Mouse (Mus musculus): ENCODE measurements around the gene Bahd1. TPM values are rescaled to one million over a fixed set of nuclear protein-coding genes. Genes with fewer than 3 reads are reported as not detected.

Bahd1 gene
- total and polyA plus RNA-seq, 3 experiments, result 14.1 to 37.8 (median 32.1) TPM

- peaks cover 0 to 20% of the 10 kb centered on the region in 2 experiments; a peak in 2 of 4 replicates for H3K4me1 ChIP-seq (ENCODE audit: control insufficient read depth in 1 of 2, insufficient read depth in 2 of 2)
- H3K27me3 ChIP-seq (replicated peaks), result peaks cover 2% of the 10 kb centered on the region
- in situ Hi-C loops (cut with MboI; ENCODE audit: low pct_ligation_motif_present, low pct_unique_long_range_greater_than_20kb, low sequenced_read_pairs), result no loop called here
- H3K27ac ChIP-seq (ENCODE audit: insufficient read depth, low read depth), result no peak overlapping the region
- peak overlapping the region; percentile 95 for H3K4me2 ChIP-seq (ENCODE audit: insufficient read depth, low read depth, poor library complexity, severe bottlenecking)
- H3K36me3 ChIP-seq (replicated peaks in 1 of 2; ENCODE audit: control insufficient read depth in 1 of 2, insufficient read depth in 1 of 2, low read length in 1 of 2), result peaks cover 0 to 21% of the 10 kb centered on the region in 2 experiments
- H3K9me3 ChIP-seq (replicated peaks; ENCODE audit: low read length), result no peaks in the 10 kb centered on the region
- peak overlapping the region; percentile 80 for H3K9ac ChIP-seq (ENCODE audit: insufficient read depth, low read depth)
- no peak for TF ChIP-seq MXI1 (IDR thresholded peaks at IDR 0.05; ENCODE audit: low read depth, low read length)
- no peak for TF ChIP-seq USF1 (IDR thresholded peaks at IDR 0.05; ENCODE audit: low read depth, low read length)
- TF ChIP-seq CHD2 (IDR thresholded peaks at IDR 0.05; ENCODE audit: low read length), result no peak
- TF ChIP-seq NELFE (IDR thresholded peaks at IDR 0.05; ENCODE audit: low read depth, low read length), result no peak
- TF ChIP-seq JUN (IDR thresholded peaks at IDR 0.05; ENCODE audit: insufficient read depth, low read depth, low read length), result no peak
- DNase-seq (ENCODE audit: extremely low read depth), result no peak
- dilution Hi-C loops (cut with MboI; ENCODE audit: extremely low pct_ligation_motif_present, extremely low pct_unique_long_range_greater_than_20kb, low sequenced_read_pairs), result no loop called here
- peak overlapping the region; percentile 77 to 85 (median 83) for H3K4me3 ChIP-seq (replicated peaks in 1 of 3; ENCODE audit: low read depth in 2 of 3, low read length in 2 of 3, poor library complexity in 1 of 3)
- no peaks in the 10 kb centered on the region; the same call in 1 of the 2 replicates for H3K79me2 ChIP-seq (replicated peaks; ENCODE audit: control insufficient read depth, extremely low read depth, insufficient read depth, poor library complexity, severe bottlenecking)
These were observed 37.9 kb upstream of the Bahd1 start for GRCm38 (mm10) chr2:118862340-118862675.

- no peak for DNase-seq (ENCODE audit: extremely low read depth)
- Histone ChIP-seq H3K9ac (ENCODE audit: insufficient read depth, low read depth) (no peak overlapping the region), H3K27me3 (replicated peaks) (no peaks in the 10 kb centered on the region), H3K4me1 (ENCODE audit: control insufficient read depth in 1 of 2, insufficient read depth in 2 of 2) (no peaks in the 10 kb centered on the region), H3K79me2 (replicated peaks; ENCODE audit: control insufficient read depth, extremely low read depth, insufficient read depth, poor library complexity, severe bottlenecking) (no peaks in the 10 kb centered on the region), H3K4me3 (replicated peaks in 1 of 3; ENCODE audit: low read depth in 2 of 3, low read length in 2 of 3, poor library complexity in 1 of 3) (no peak overlapping the region), H3K27ac (ENCODE audit: insufficient read depth, low read depth) (no peak overlapping the region), H3K36me3 (replicated peaks in 1 of 2; ENCODE audit: control insufficient read depth in 1 of 2, insufficient read depth in 1 of 2, low read length in 1 of 2) (peaks cover 18 to 69% of the 10 kb centered on the region in 2 experiments), H3K4me2 (ENCODE audit: insufficient read depth, low read depth, poor library complexity, severe bottlenecking) (no peak overlapping the region), H3K9me3 (replicated peaks; ENCODE audit: low read length) (no peaks in the 10 kb centered on the region)
- no peak for TF ChIP-seq ZMIZ1 (IDR thresholded peaks at IDR 0.05; ENCODE audit: low read depth, low read length)
- no peak for TF ChIP-seq RCOR1 (conservative IDR thresholded peaks at IDR 0.05; ENCODE audit: low read depth, low read length)
- no peak for TF ChIP-seq SMC3 (IDR thresholded peaks at IDR 0.05; ENCODE audit: low read depth, low read length)
- TF ChIP-seq JUND (conservative IDR thresholded peaks at IDR 0.05; ENCODE audit: low read depth, low read length), result no peak
- TF ChIP-seq RAD21 (IDR thresholded peaks at IDR 0.05; ENCODE audit: low read depth, low read length), result no peak
- dilution Hi-C loops (cut with MboI; ENCODE audit: extremely low pct_ligation_motif_present, extremely low pct_unique_long_range_greater_than_20kb, low sequenced_read_pairs) (no loop called here), in situ Hi-C loops (cut with MboI; ENCODE audit: low pct_ligation_motif_present, low pct_unique_long_range_greater_than_20kb, low sequenced_read_pairs) (no loop called here)
These were observed 29.6 kb upstream of the Bahd1 start for GRCm38 (mm10) chr2:118870601-118871000.

- Histone ChIP-seq H3K4me2 (ENCODE audit: insufficient read depth, low read depth, poor library complexity, severe bottlenecking) (no peak overlapping the region), H3K9ac (ENCODE audit: insufficient read depth, low read depth) (no peak overlapping the region), H3K27ac (ENCODE audit: insufficient read depth, low read depth) (no peak overlapping the region), H3K4me1 (ENCODE audit: control insufficient read depth in 1 of 2, insufficient read depth in 2 of 2) (no peaks in the 10 kb centered on the region), H3K36me3 (replicated peaks in 1 of 2; ENCODE audit: control insufficient read depth in 1 of 2, insufficient read depth in 1 of 2, low read length in 1 of 2) (peaks cover 18 to 69% of the 10 kb centered on the region in 2 experiments), H3K27me3 (replicated peaks) (no peaks in the 10 kb centered on the region), H3K4me3 (replicated peaks in 1 of 3; ENCODE audit: low read depth in 2 of 3, low read length in 2 of 3, poor library complexity in 1 of 3) (no peak overlapping the region), H3K9me3 (replicated peaks; ENCODE audit: low read length) (no peaks in the 10 kb centered on the region), H3K79me2 (replicated peaks; ENCODE audit: control insufficient read depth, extremely low read depth, insufficient read depth, poor library complexity, severe bottlenecking) (no peaks in the 10 kb centered on the region)
- in situ Hi-C loops (cut with MboI; ENCODE audit: low pct_ligation_motif_present, low pct_unique_long_range_greater_than_20kb, low sequenced_read_pairs), result no loop called here
- no peak for DNase-seq (ENCODE audit: extremely low read depth)
- dilution Hi-C loops (cut with MboI; ENCODE audit: extremely low pct_ligation_motif_present, extremely low pct_unique_long_range_greater_than_20kb, low sequenced_read_pairs), result no loop called here
- TF ChIP-seq CTCF (conservative IDR thresholded peaks at IDR 0.05 in 1 of 2, IDR thresholded peaks at IDR 0.05 in 1 of 2; ENCODE audit: low read depth in 2 of 2, low read length in 2 of 2) (no peak), BHLHE40 (IDR thresholded peaks at IDR 0.05; ENCODE audit: low read depth, low read length) (no peak), MYC (IDR thresholded peaks at IDR 0.05; ENCODE audit: low read depth, low read length) (no peak), PAX5 (IDR thresholded peaks at IDR 0.05; ENCODE audit: low read length) (no peak), TCF12 (IDR thresholded peaks at IDR 0.05; ENCODE audit: low read depth, low read length) (no peak), EP300 (IDR thresholded peaks at IDR 0.05; ENCODE audit: low read length) (no peak), SIN3A (IDR thresholded peaks at IDR 0.05; ENCODE audit: low read length) (no peak), USF2 (conservative IDR thresholded peaks at IDR 0.05; ENCODE audit: low read depth, low read length) (no peak), ZMIZ1 (IDR thresholded peaks at IDR 0.05; ENCODE audit: low read depth, low read length) (no peak), JUN (IDR thresholded peaks at IDR 0.05; ENCODE audit: insufficient read depth, low read depth, low read length) (no peak), JUND (conservative IDR thresholded peaks at IDR 0.05; ENCODE audit: low read depth, low read length) (no peak), POLR2A (IDR thresholded peaks at IDR 0.05; ENCODE audit: low read depth, low read length) (no peak), CHD1 (IDR thresholded peaks at IDR 0.05; ENCODE audit: low read depth, low read length) (no peak), IRF4 (IDR thresholded peaks at IDR 0.05; ENCODE audit: low read depth, low read length) (no peak), MXI1 (IDR thresholded peaks at IDR 0.05; ENCODE audit: low read depth, low read length) (no peak)
These were observed 29.1 kb upstream of the Bahd1 start for GRCm38 (mm10) chr2:118871032-118871431.
